Mouse (Mus musculus): ENCODE measurements around the gene Mboat2. TPM values are rescaled to one million over a fixed set of nuclear protein-coding genes. Genes with fewer than 3 reads are reported as not detected.

Gene Mboat2
- total RNA-seq, 1 experiment from 2014 or later: 23.3 TPM

DNA sequence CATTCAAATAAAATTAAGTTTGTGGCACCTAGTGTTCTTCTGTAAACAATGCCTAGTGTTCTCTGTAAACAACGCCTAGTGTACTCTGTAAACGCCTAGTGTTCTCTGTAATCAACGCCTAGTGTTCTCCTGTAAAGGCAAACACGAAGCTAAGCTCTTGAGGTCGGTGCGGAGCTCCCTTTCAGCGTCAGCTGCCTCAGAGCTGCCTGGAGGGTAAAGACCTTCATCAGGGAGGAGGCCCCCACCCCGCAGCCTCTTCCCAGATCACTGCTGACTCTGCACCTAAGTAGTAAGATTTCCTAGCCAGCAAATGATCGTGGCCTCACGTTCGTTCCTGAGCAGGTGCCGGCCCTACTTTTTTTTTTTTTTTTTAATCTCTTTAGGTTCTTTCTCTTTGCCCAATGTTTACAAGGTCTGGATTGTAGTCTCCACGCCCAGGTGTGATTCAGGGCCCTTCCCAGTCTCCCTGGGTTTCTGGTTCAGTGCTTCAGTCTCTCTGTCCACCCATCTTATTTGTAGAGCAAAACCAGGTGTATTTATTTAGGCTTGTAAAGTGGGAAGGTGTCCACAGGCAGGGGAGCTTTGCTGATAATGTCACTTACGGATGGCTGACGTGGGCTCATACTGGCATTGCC lies 181.2 kb downstream of the Mboat2 start:
- no peak for ATAC-seq (replicated peaks in 1 of 2; ENCODE audit: insufficient read depth in 1 of 2, low FRiP score in 2 of 2, low TSS enrichment in 1 of 2, low read depth in 1 of 2, poor library complexity in 2 of 2, severe bottlenecking in 2 of 2)

DNA sequence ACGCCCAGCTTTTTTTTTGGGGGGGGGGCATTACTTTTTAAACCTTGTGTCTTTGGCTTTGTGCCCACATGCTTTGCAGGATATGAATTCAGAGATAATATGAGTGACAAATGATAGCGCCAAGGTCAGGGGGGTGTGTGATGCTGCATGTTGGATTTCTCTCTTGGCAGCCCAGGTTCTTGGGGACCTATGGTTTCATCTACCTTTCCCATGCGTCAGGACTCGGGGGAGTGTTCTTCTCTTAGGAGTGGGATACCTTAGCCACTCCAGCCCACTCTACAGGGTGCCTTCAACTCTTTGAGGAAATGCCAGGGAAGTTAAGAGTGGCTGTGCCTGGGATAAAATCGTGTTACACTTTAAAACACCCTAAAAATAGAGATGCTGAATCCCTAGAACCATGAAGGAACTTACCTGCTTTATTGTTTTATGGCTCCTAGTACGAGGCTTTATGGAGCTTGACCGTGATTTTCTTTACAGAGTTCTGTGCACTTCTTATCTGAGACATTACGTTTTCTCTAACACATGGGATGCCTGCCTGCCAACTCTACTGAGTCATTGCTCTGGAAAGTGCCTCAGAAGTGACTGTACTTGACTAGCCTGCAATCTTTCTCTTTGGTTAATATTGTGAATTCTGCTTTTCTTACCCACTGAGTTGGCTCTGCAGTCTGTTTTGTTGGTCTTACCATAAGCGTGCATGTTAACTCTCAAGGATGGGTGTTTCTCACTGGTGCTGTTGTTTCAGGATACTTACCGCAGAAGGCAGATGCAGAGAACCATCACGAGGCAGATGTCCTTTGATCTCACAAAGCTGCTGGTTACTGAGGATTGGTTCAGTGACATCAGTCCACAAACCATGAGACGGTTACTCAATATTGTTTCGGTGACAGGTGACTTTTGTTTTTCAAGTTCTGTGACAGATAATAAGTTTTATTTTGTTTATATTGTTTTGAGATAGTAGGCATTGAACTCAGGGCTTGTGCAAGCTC lies 182.2 kb downstream of the Mboat2 start:
- ATAC-seq (replicated peaks in 1 of 2; ENCODE audit: insufficient read depth in 1 of 2, low FRiP score in 2 of 2, low TSS enrichment in 1 of 2, low read depth in 1 of 2, poor library complexity in 2 of 2, severe bottlenecking in 2 of 2): no peak

Other genes with a start within 250 kb of the Mboat2 start
- 20.9 and 30.6 TPM in 2 replicates for gene Klf11, start 179.6 kb upstream of the Mboat2 start, total RNA-seq (2017)
- gene Cys1, start 149.1 kb upstream of the Mboat2 start, total RNA-seq (2017): not detected in 2 replicates
- 61.3 and 69.3 TPM in 2 replicates for gene Rrm2, start 122.6 kb upstream of the Mboat2 start, total RNA-seq (2017)
- 72.7 and 108 TPM in 2 replicates for gene Kidins220, start 144.0 kb downstream of the Mboat2 start, total RNA-seq (2017)

Measured in hematopoietic stem cell, adult 5-6 weeks (primary cell).